Mouse (Mus musculus) brain, embryonic 14.5 days (tissue): ENCODE data around the gene Nkapl. TPM values are rescaled to one million over a fixed set of nuclear protein-coding genes. Genes with fewer than 3 reads are reported as not detected.
"Not testable (repeated sequence)": the region's sequence is repeated elsewhere in the genome, so short reads cannot be mapped to it uniquely, and the experiment has no call there.

ENCODE experiments used
- DNase-seq: peaks from one replicate; pipeline ENCODE4 v3.0.0-alpha.2; 2011; ENCODE audit warnings: low read depth
- CTCF ChIP-seq: fragments of 200-500 bp; IDR thresholded peaks from 2 replicates; pipeline ENCODE4 v1.5.1; 2012; ENCODE audit warnings: inconsistent platforms, mild to moderate bottlenecking, moderate library complexity, borderline replicate concordance; ENCODE audit not compliant: insufficient read depth, insufficient read length; ENCODE audit errors: extremely low read depth
- POLR2A ChIP-seq: fragments of 200-500 bp; IDR thresholded peaks from 2 replicates; pipeline ENCODE4 v1.6.1; 2012; ENCODE audit warnings: mild to moderate bottlenecking, inconsistent platforms, borderline replicate concordance; ENCODE audit not compliant: poor library complexity, insufficient read depth, insufficient read length, severe bottlenecking; ENCODE audit errors: extremely low read depth
- polyA plus RNA-seq: library from polyadenylated mRNA; depleted of rRNA; stranded (reverse); fragments of >200 nt; gene quantifications from 2 replicates; pipeline ENCODE4 v1.2.3, GENCODE M21; 2012; rRNA removed

The Nkapl gene
- 1.2 TPM in 2 replicates for polyA plus RNA-seq

DNA sequence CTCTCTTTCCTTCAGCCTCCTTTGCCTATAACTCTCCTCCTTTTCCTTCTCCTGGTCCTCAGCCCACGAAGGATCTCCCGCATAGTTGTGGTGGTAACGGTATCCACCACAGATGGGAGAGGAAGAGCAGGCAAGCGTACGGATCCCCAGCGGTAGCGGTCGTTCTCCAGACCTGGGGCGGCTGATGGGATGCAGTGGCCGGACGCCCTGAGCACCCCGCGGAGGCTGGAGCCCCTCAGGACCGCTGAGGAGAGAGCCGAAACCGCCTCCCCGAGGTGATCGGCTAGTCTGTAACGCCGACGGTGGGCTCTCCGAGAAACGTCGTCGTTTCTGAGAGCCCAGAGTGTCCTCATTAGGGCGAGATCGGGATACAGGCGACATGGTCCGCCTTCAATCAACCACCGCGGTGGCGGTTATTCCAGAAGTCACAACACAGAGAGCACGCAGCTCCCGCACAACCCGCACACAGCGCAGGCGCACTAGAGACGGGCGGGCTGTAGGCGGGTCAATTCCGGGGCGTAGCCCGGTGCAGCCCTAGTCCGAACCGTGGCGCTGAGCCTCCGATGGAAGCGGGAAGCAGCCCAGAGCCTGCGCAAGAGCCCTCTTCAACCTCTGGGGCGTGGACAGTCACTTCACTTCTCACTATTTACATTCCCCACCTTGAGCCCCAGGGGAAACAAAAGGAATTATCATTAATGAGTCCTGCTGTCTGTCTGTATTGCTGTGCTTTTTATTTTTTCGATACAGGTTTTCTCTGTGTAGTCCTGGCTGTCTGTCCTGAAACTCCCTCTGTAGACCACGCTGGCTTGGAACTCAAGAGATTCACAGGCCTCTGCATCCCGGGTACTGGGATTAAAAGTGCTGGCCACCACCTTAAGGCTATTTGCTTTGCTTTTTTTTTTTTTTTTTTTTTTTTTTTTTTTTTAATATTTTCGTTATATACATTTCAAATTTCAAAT, at the start of gene Nkapl:
Gene Nkapl (minus strand): TSS at position 449 of the 959 bp plus-strand sequence.
- peak; percentile 69; the same call in 1 of the 2 replicates for TF ChIP-seq POLR2A
- no peak for TF ChIP-seq CTCF
- peak; percentile 93 for DNase-seq

DNA sequence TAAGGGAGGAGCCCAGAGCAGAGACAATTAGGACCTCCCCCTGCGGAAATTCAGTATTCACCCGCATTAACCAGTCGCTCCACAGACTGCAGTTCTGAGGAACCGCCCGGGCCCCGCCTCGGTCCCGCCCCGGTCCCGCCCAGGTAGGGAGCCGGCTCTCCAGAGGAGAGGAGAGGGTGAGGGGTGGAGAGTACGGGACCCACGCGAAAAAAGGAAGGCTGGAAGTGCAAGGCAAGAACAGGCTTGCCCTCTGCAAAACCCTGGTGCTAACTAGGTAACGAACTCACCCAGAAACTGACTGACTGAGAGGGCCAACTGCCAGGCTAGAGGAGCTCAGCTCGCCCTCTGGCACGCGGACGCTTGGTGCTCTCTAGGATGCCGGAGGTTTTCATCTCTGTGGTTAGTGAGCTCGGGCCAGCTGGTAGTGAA, 37.9 kb upstream of the Nkapl start:
- DNase-seq, result peak; percentile 95
- no peak for TF ChIP-seq POLR2A
- TF ChIP-seq CTCF, result no peak

DNA sequence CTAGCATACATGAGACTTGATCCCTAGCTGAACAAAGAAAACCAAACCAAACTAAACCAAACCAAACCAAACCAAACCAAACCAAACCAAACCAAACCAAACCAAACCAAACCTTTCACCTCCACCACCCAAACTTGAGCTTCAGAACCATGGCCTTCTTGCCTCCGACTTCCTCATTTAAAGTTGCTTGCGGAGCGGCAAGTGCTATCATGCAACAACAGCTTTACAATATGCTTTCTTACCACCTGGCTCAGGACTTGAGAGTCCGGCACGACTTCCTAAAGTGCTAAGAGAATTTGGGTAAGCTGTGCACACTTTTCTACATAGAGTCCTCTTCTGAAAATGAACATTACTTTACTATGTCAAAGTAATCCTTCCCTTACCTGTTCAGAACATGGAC, 34.0 kb upstream of the Nkapl start:
- TF ChIP-seq CTCF, result no peak
- no peak for TF ChIP-seq POLR2A
- no peak for DNase-seq

DNA sequence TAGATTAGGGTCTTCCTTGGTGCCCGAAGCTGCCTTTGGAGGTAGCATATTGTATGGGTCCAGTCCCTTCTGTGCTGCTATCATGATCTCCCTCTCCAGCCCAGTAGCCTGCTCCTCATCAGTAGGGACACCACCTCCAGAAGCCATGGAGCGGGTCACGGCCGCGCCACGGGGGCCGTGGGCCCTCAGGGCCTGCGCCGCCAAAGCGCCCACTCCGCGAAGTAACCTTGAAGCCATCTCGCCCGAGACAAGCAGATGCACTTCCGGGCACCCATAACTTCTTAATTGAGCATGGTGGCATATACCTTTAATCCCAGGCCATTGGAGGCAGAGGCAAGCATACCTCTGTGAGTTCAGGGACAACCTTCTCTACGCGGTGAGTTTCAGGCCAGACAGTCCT, 32.9 kb upstream of the Nkapl start, which contains the start of gene Gm11273:
Gene Gm11273 (minus strand): TSS at position 237 of the 400 bp plus-strand sequence.
- not testable (repeated sequence) for DNase-seq

DNA sequence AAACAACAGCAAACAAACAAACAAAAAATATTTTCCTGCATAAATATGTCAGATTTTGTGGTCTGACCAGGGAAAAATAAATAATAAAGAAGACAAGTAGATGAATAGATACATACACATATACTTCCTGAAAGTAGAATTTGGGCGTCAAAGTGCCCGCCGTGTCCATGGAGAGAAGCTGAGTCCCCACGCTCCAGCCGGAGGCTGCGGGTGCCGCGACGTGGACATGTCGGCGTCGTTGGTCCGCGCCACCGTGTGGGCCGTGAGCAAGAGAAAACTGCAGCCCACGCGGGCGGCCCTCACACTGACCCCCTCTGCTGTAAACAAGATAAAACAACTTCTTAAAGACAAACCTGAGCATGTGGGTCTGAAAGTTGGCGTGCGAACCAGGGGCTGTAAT, 26.8 kb upstream of the Nkapl start, which contains the start of gene AK157302:
Gene AK157302 (plus strand): TSS at position 144 of the 400 bp plus-strand sequence.
- no peak for TF ChIP-seq POLR2A
- no peak for TF ChIP-seq CTCF

DNA sequence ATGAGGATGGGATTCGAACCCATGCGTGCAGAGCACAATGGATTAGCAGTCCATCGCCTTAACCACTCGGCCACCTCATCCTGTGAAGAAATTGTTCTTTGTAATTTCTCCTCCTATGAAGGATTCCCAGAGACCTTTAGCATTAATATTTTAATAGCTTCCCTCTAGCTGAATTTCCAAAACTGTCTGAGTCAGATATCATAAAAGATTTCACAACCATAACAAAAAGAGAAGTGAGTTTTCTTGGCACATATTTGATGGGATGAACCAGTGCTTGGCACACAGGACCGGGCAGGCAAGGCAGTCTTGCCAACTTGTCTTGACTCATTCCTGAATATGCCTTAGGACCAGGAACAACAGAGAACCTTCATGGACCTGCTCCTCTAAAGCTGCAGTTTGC, 24.5 kb upstream of the Nkapl start:
- TF ChIP-seq CTCF (no peak), POLR2A (no peak)
- no peak for DNase-seq

More for the DNA sequence above, 26.8 kb upstream of the Nkapl start, which contains the start of gene AK157302:
- no peak for DNase-seq

DNA sequence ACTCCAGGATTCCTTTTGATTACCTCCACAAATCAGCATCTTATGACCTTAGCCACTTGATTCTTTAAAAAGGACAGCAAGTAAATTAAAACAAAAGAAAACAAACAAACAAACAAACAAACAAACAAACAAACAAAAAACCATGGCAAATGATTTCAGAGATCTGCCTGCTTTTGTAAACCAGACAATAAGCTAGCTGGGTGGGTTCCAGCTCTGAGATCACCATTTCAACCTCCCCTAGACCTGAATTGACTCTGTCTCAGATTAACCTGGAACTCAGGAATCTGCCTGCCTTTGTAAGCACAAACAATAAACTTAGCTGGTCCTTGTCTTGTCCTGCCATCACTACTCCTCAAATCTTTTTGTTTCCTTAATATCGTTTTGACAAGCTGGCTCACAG, 18.6 kb upstream of the Nkapl start:
- TF ChIP-seq CTCF (no peak), POLR2A (no peak)
- no peak for DNase-seq

DNA sequence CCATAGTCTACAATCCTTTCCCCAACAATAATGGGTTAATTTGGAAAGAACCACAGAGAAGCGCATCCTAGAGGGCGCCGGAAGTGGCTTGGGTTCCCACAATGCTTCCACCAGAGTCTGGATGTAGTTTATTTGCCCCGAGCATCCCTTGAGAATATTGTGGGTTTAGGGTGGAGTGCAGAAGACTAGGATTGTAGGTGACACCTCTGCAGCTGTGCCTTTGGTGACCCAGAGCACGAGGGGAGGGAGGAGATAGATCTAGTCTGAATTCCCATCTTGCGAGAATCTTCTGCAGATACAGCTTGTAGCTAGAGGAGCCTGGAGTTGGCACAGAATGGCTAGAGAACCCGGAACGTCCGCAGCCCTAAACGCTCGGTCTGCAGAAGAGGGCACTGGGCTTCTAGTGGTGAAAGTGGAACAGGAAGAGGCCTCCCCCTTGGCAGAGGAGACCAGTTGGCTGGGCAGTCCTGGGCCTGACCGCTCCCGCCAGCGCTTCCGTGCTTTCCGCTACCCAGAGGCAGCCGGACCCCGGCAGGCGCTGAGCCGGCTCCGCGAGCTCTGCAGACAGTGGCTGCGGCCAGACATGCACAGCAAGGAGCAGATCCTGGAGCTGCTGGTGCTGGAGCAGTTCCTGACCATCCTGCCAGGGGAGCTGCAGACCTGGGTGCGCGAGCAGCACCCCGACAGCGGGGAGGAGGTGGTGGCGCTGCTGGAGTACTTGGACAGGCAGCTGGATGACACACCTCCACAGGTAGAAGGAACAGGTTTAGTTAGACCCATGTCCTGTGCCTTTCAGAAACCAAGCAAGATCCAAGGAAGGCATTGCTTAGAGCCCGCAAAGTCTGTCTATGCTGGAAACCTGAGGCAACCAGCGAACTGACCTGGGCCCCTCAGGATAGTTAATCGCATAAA, 10.7 kb upstream of the Nkapl start, which contains the start of the genes Zkscan4 and Gm10065:
Gene Zkscan4 (plus strand): TSS at position 149 of the 912 bp plus-strand sequence.
Gene Gm10065 (minus strand): TSS at position 683 of the 912 bp plus-strand sequence.
- TF ChIP-seq POLR2A, result peak; percentile 5; the same call in 1 of the 2 replicates

DNA sequence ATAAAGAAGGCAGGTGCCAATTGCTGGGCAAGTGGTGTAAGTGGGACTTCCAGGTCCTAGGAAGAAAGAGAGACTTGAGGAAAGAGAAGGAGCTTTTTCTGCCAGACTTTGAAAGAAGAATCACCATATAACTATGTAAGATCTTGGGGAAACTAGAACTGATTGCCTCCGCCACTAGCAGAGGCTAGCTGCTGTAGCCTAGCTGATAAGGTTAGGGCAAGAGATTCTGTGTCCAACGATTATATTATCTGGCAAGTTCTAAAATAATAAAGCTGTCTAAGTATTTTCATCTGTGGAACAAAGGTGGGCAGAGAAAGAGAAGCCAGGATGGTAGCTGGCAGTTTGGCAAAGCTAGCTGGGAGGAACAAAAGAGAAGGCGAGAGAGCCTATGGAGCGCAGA, 4.1 kb upstream of the Nkapl start:
- peak; percentile 6 for DNase-seq
- TF ChIP-seq POLR2A, result no peak
- TF ChIP-seq CTCF, result no peak

More for the DNA sequence above, 10.7 kb upstream of the Nkapl start, which contains the start of the genes Zkscan4 and Gm10065:
- DNase-seq, result peak; percentile 93

DNA sequence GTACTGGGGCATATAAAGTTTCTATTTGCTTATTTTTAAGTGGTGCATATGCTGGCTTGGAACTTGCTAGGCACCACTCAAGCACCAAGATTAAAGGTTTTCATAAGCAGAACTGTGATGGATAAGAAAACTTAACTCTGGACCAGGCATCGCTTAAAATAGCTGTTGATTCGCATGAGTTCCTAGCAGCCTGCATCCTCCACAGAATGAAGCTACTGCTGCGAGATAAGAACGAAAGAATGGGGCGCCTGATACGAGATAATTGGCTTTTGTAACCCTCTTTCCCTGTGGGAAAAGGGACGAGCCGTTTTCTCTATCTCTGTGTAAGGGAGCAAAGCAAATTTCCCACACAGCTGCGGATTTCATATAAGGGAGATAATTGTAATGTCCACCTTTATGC, 788 bp upstream of the Nkapl start:
- no peak for TF ChIP-seq POLR2A
- TF ChIP-seq CTCF, result no peak
- peak; percentile 12 for DNase-seq

DNA sequence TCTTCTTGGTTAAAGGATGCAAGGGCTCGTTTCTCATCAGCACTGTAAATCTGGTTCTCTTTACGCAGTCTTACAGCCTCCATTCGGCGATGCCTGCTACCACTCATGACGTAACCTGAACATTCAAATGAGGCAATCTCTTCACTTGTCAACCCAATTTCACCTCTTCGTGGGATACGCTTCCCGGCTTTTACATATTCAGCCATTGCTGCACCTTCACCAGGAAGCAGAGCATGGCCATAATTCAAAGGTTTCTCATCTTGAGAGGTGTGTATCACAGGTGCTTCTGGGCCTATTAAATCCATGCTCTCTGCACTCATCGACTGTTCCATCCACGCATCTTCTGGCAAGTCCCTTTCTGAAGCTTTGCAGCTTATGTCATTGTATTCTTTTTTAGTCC, 973 bp downstream of the Nkapl start:
- TF ChIP-seq CTCF (no peak), POLR2A (no peak)
- no peak for DNase-seq

DNA sequence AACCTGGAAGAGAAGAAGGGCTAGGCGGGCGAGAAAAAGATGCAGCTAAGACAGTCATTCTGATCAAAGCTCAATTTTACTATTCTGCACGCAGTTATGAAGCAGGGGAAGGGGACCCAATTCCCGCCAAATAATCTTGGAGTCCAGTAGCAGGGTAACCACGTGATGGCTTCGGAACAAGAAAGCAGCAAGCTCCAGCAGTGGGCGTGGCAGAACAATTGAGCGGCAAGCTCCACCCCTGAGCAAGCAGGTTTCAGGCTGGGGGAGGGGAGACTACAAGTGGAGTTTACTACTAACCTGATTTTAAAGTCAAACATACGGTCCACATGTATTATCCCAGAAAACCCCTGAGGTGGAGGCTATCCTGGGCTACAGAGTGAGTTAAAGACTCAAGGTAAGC, 5.8 kb downstream of the Nkapl start:
- DNase-seq, result not testable (repeated sequence)
